Mouse (Mus musculus) lung, embryonic 16.5 days (tissue): ENCODE measurements around the gene Gm17359. TPM values are rescaled to one million over a fixed set of nuclear protein-coding genes. Genes with fewer than 3 reads are reported as not detected.

ENCODE experiments used
- ATAC-seq: fragments of 200-750 bp; cut with Nextera tagmentation; 2 replicates; pipeline ENCODE4 v1.8.0; 2017; ENCODE audit warnings: low read depth, mild to moderate bottlenecking, moderate library complexity
- H3K27ac ChIP-seq: fragments of 300-500 bp; sonication (generic); 2 replicates; pipeline ENCODE4 v1.5.1; 2014; ENCODE audit warnings: mild to moderate bottlenecking, control low read depth, low read length
- H3K27me3 ChIP-seq: fragments of 300-500 bp; sonication (generic); 2 replicates; pipeline ENCODE4 v1.6.1; 2014; ENCODE audit warnings: low read depth, low read length, mixed read lengths; ENCODE audit not compliant: control insufficient read depth, insufficient read depth
- H3K36me3 ChIP-seq: fragments of 300-500 bp; sonication (generic); 2 replicates; pipeline ENCODE4 v1.6.1; 2014; ENCODE audit warnings: low read length; ENCODE audit not compliant: control insufficient read depth, insufficient read depth
- H3K4me1 ChIP-seq: fragments of 300-500 bp; sonication (generic); replicated peaks from 2 replicates; pipeline ENCODE4 v1.6.1; 2014; ENCODE audit warnings: low read length, mixed read lengths; ENCODE audit not compliant: control insufficient read depth, insufficient read depth
- H3K4me2 ChIP-seq: fragments of 300-500 bp; sonication (generic); 2 replicates; pipeline ENCODE4 v1.6.1; 2014; ENCODE audit warnings: low read depth, low read length, control low read depth
- H3K4me3 ChIP-seq: fragments of 300-500 bp; sonication (generic); 2 replicates; pipeline ENCODE4 v1.5.1; 2014; ENCODE audit warnings: mild to moderate bottlenecking, low read length, control low read depth
- H3K9ac ChIP-seq: fragments of 300-500 bp; sonication (generic); 2 replicates; pipeline ENCODE4 v1.6.1; 2014; ENCODE audit warnings: low read length, control low read depth
- H3K9me3 ChIP-seq: fragments of 300-500 bp; sonication (generic); 2 replicates; pipeline ENCODE4 v1.6.1; 2016; ENCODE audit warnings: low read length; ENCODE audit not compliant: control insufficient read depth
- WGBS: fragments of 180-500 bp; shearing (Covaris S2); extraction: QIAGEN DNeasy Blood & Tissue Kit; methylation state at CpG from one replicate; pipeline ENCODE4 v1.1.7; 2014; 5-methylcytosine and 5-hydroxymethylcytosine counted together
- polyA plus RNA-seq: library from polyadenylated mRNA; unstranded; fragments of >200 nt; fragmentation: Nextera tagmentation; extraction: Ambion mirVana; gene quantifications from 2 replicates; pipeline ENCODE4 v1.2.1, GENCODE M21; 2015

Gene Gm17359
- polyA plus RNA-seq, 1 experiment from 2014 or later, result not detected

DNA sequence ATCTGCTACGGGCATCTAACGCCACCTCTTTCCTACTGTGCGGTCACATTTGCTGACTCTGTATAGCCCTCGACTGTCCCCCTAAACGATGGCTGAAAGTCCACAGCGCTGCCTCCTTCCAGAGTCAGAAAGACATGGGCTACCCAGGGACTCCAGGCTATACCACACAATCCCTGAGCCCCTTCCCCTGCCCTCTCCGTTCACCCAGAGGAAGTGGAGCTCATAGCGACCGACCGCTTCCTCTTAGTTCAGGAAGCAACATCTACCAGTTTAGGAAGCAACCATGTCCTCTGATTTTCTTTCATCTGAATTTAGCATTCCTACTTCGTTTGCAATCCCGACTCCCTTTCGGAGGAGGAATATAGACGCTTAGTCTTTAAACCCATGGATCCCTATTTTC, 82.5 kb downstream of the Gm17359 start:
- Histone ChIP-seq H3K9me3 (no peaks in the 10 kb centered on the region), H3K9ac (no peak overlapping the region), H3K27me3 (no peaks in the 10 kb centered on the region), H3K4me2 (no peak overlapping the region), H3K4me1 (no peaks in the 10 kb centered on the region), H3K4me3 (no peak overlapping the region), H3K36me3 (no peaks in the 10 kb centered on the region), H3K27ac (no peak overlapping the region)
- WGBS, result 82% methylated on average over 14 of the region's 14 CpGs
- ATAC-seq, result no peak

DNA sequence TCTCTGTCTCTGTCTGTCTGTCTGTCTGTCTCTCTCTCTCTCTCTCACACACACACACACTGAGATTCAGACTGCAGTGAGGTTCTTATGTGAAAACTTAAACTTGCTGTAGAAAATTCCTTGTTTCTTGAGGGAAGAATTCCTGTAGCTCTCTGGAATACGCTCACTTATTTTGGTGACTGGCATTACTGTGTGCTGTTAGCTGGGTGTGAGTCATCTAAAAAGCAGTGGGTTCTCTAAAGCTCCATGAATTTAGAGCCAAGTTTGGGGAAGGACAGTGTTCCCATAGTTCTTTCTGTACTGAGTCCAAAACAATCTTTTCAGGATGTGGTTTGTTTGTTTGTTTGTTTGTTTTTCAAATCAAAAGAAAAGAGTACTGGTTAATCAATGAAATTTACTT, 89.0 kb downstream of the Gm17359 start:
- Histone ChIP-seq H3K4me2 (no peak overlapping the region), H3K9me3 (no peaks in the 10 kb centered on the region), H3K27ac (no peak overlapping the region), H3K4me1 (no peaks in the 10 kb centered on the region), H3K27me3 (no peaks in the 10 kb centered on the region), H3K9ac (no peak overlapping the region), H3K4me3 (no peak overlapping the region), H3K36me3 (no peaks in the 10 kb centered on the region)
- 73% methylated on average over 1 of the region's 1 CpGs for WGBS
- ATAC-seq, result no peak

DNA sequence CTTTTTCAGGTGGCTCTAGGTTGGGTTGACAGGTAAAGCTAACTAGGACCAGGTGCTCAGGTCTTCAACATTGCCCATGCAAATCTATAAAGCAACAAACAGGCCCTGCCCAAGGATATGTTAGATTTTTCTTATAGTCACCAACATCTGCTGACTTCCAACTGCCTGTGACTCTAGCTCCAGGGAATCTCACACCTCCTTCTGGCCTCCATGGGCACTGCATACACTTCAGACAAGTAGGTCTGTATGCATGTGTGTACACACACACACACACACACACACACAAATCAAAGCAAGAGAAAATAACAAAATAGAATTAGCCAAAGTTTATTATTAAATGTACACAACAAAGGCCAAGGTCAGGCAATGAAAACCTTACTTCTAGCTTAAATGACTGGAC, 97.1 kb downstream of the Gm17359 start:
- no peaks in the 10 kb centered on the region for H3K4me1 ChIP-seq
- no peak overlapping the region for H3K9ac ChIP-seq
- no peak overlapping the region for H3K27ac ChIP-seq
- no peak for ATAC-seq
- no peaks in the 10 kb centered on the region for H3K27me3 ChIP-seq
- H3K4me2 ChIP-seq, result no peak overlapping the region
- H3K36me3 ChIP-seq, result no peaks in the 10 kb centered on the region
- H3K4me3 ChIP-seq, result no peak overlapping the region
- no peaks in the 10 kb centered on the region for H3K9me3 ChIP-seq

DNA sequence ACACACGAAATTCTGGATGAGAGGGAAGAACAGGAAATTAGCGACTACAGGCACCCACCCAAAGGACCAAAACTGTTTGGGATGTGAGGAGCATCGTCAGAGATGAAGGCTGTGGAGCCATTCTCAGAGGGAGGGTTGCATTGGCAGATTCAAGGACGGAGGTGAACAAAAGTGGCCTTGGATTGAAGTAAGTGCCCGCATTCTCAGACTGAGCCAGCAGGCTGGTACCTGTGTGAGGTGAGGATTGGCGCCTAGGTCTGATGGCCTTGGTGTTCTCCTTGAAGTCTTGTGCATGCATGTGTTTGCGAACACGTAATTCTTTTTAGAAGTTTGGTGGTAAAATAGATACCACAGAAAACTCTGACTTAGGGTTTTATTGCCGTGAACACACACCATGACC, 98.0 kb downstream of the Gm17359 start:
- WGBS, result 80% methylated on average over 9 of the region's 9 CpGs
- Histone ChIP-seq H3K4me1 (no peaks in the 10 kb centered on the region), H3K4me2 (no peak overlapping the region), H3K9me3 (no peaks in the 10 kb centered on the region), H3K27me3 (no peaks in the 10 kb centered on the region), H3K4me3 (no peak overlapping the region), H3K27ac (no peak overlapping the region), H3K36me3 (no peaks in the 10 kb centered on the region), H3K9ac (no peak overlapping the region)
- no peak for ATAC-seq

DNA sequence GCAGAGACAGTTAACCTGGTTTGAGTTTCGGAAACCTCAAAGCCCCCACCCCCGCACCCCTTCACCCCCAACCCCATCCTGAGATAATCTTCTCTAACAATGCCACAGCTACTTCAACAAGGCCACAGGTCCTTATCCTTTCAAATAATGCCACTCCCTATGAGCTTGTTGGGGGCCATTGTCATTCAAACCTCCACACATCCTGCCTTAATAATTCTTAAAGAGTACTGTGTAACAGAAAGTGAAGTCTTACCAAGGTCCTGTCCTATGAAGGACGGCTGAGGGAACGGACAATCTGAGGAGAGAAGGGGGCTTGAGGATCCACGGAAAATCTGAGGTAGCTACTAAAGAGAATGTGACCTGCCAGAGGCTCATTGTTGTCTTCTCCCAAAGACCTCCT, 98.5 kb downstream of the Gm17359 start:
- Histone ChIP-seq H3K9ac (no peak overlapping the region), H3K9me3 (no peaks in the 10 kb centered on the region), H3K27ac (no peak overlapping the region), H3K4me3 (no peak overlapping the region), H3K27me3 (no peaks in the 10 kb centered on the region), H3K4me1 (no peaks in the 10 kb centered on the region), H3K4me2 (no peak overlapping the region), H3K36me3 (no peaks in the 10 kb centered on the region)
- WGBS, result 66% methylated on average over 5 of the region's 5 CpGs
- no peak for ATAC-seq

DNA sequence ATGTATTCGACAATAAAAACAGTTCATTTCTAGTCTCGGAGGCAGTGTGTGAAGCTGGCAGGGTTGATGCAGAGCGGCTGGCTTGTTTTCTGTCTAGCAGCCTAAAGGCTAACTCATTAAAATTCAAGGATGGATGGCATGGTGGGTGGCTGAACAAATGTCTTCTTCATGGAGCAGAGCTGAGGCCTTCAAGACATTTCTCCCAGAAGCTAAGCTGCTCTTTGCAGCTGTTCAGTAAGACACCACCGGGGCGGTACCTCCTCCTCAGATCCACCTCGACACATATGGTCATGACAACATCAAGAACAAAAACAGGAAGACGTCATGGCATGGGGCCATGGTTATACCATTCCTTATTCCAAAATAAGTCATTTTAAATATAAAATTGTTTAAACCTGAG, 99.7 kb downstream of the Gm17359 start:
- H3K27ac ChIP-seq, result no peak overlapping the region
- WGBS, result 75% methylated on average over 7 of the region's 7 CpGs
- ATAC-seq, result no peak
- no peak overlapping the region for H3K4me3 ChIP-seq
- H3K9me3 ChIP-seq, result no peaks in the 10 kb centered on the region
- peaks cover 4% of the 10 kb centered on the region for H3K4me1 ChIP-seq
- H3K9ac ChIP-seq, result no peak overlapping the region
- H3K4me2 ChIP-seq, result no peak overlapping the region
- no peaks in the 10 kb centered on the region for H3K27me3 ChIP-seq
- no peaks in the 10 kb centered on the region for H3K36me3 ChIP-seq

DNA sequence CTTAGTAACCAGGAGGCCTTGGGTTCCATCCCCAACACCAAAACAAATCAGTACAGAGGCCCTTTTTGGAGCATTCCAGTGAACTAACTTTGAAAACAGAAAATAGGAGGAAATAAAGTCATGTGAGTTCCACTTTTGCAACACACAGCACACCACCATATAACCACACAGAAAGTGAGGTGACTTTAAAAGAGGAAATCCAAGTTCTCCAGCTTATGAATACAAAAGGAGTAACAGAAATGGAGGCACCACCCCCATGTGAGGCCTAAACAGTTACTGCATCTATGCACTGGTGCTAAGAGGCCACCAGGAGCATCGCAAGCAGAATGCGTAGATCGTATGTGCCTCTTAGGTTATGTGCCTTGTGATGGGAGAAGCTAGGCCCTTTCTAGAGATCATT, 101.8 kb downstream of the Gm17359 start:
- Histone ChIP-seq H3K27ac (no peak overlapping the region), H3K9me3 (no peaks in the 10 kb centered on the region), H3K36me3 (no peaks in the 10 kb centered on the region), H3K4me3 (no peak overlapping the region), H3K9ac (no peak overlapping the region), H3K4me2 (no peak overlapping the region), H3K4me1 (peaks cover 4% of the 10 kb centered on the region), H3K27me3 (no peaks in the 10 kb centered on the region)
- ATAC-seq, result no peak
- WGBS, result 94% methylated on average over 3 of the region's 3 CpGs

DNA sequence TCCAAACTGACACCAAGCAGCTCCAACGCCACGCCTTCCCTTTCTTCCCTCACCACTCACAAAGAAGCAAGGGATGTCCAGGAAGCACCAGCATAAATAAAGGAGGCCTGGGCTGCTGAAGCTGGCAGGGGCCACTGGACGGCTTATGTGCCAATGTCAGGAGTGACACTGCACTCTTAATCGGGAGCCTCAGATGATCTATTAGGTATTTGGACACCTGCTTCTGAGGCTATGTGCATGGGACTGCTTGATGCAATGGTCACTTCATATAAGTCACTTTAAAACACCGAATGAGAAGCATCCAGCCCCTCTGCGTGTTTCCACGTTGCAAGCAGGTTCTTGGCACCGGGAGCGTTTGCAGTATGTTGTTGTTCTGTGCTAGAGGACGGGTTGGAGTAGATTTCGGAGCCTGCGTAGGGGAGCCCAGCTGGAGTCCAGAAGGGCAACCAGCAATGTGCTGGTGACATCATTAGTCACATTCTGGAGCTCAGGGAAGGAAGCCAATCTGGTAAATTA, 104.6 kb downstream of the Gm17359 start:
- no peaks in the 10 kb centered on the region for H3K27me3 ChIP-seq
- H3K9ac ChIP-seq, result no peak overlapping the region
- peak; percentile 38; the same call in 1 of the 2 replicates for ATAC-seq
- WGBS, result 57% methylated on average over 12 of the region's 12 CpGs
- no peaks in the 10 kb centered on the region for H3K36me3 ChIP-seq
- no peak overlapping the region for H3K27ac ChIP-seq
- peaks cover 3% of the 10 kb centered on the region for H3K9me3 ChIP-seq
- peak overlapping the region; percentile 25; the same call in 1 of the 2 replicates for H3K4me2 ChIP-seq
- H3K4me3 ChIP-seq, result no peak overlapping the region
- H3K4me1 ChIP-seq, result peaks cover 4% of the 10 kb centered on the region

DNA sequence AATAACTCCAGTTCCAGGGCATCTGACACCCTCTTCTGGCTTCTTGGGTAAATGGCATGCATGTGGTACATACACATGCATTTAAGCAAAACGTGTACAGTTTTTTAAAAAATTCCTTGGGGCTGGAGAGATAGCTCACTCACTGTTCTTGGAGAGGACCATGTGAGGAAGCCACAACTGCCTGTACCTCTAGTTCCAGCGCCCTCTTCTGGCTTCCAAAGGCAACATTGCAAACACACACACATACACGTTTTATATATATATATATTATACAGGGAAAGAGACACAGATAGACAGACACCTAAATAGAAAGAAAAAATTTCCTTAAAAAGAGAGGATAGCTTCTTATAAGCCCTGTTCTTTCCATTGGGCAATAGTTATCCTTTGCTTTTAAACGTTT, 107.4 kb downstream of the Gm17359 start:
- Histone ChIP-seq H3K4me1 (peaks cover 5% of the 10 kb centered on the region), H3K36me3 (no peaks in the 10 kb centered on the region), H3K27ac (no peak overlapping the region), H3K27me3 (no peaks in the 10 kb centered on the region), H3K4me3 (no peak overlapping the region), H3K9me3 (peaks cover 3% of the 10 kb centered on the region), H3K9ac (no peak overlapping the region), H3K4me2 (no peak overlapping the region)
- ATAC-seq, result no peak
- WGBS, result 60% methylated on average over 4 of the region's 4 CpGs

DNA sequence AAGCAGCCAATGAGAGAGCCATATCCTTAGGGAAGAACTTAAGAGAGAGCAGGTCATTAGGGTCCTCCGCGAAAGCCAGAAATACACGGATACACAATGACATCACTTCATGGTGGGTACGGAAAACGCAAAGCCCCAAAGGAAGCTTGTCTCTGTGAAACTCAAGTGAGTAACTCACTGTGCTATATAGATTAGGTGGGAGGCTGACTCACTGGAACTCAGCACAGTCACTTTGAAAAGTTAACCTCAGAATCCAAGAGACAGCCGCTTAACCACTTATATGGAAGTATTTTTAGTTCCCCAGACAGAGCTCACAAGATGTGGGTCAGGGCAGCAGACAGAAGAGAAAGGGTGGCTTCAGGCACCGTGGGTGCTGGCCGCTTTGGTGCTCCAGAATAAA, 108.6 kb downstream of the Gm17359 start:
- Histone ChIP-seq H3K4me3 (no peak overlapping the region), H3K36me3 (no peaks in the 10 kb centered on the region), H3K27me3 (no peaks in the 10 kb centered on the region), H3K9ac (no peak overlapping the region), H3K4me1 (peaks cover 6% of the 10 kb centered on the region), H3K27ac (no peak overlapping the region), H3K4me2 (no peak overlapping the region), H3K9me3 (peaks cover 3% of the 10 kb centered on the region)
- 59% methylated on average over 8 of the region's 8 CpGs for whole genome bisulfite sequencing
- no peak for ATAC-seq
